ENCODE assay signal across 16 mouse cellular contexts in the genomic region with DNA sequence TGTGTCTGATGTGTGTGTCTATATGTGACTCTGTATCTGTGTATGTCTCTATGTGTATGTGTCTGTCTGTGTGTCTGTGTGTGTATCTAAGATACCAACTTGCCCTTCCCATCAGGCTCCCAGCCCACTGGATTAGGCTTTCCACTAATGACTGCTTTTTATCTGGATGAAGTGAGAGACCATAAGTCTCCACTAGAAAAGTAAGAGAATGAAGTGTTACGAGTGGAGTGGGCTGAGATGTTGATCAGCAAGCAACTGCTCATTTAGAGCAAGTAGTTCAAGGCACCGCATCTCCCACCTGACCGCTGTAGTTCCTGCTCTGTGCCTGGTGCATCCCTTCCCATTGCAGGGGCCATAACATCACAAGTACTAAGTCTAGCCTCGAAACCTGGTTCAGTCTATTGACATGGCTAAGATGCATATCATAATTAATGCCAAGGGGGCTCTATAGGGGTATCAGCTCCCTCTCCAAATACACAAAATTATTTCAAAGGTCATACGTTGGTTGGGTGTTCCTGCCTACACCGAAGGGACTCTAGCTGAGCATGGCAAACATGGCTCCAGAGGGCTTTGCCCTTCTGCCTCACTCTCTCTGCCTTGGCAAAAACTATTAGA.
"Had no signal": no experiment of that assay in that cellular context is flagged by ENCODE, and none has a peak within 500 bp of the region (broad histone marks: within the 10 kb centered on the region; RNA-seq: fewer than 3 reads in every experiment).

No protein-coding gene starts in this region.

- H3K4me2 ChIP-seq: lung, embryonic 15.5 days; midbrain, embryonic 12.5 days; neural tube, embryonic 12.5 days; stomach, embryonic 15.5 days had no signal

- H3K27ac ChIP-seq: liver, embryonic 14.5 days; lung, embryonic 15.5 days; macrophage; midbrain, embryonic 12.5 days; neural tube, embryonic 12.5 days; stomach, embryonic 15.5 days; stomach, postnatal 0 days had no signal

- H3K4me3 ChIP-seq: lung, embryonic 15.5 days; megakaryocyte, embryonic 14.5 days; midbrain, embryonic 12.5 days; neural tube, embryonic 12.5 days; stomach, embryonic 15.5 days had no signal

- DNase-seq: lung, adult 2 months; lung, postnatal 14 days; lung, postnatal 36 days; midbrain, embryonic 14.5 days; right cerebral cortex, postnatal 14 days; thymus, adult 2 months; thymus, postnatal 25 days had no signal

- H3K36me3 ChIP-seq: lung, embryonic 15.5 days; midbrain, embryonic 12.5 days; neural tube, embryonic 12.5 days; stomach, embryonic 15.5 days had no signal

- H3K27me3 ChIP-seq: lung, embryonic 15.5 days; midbrain, embryonic 12.5 days; neural tube, embryonic 12.5 days; stomach, embryonic 15.5 days had no signal

- H3K9ac ChIP-seq: liver, embryonic 14.5 days; lung, embryonic 15.5 days; midbrain, embryonic 12.5 days; neural tube, embryonic 12.5 days; stomach, embryonic 15.5 days had no signal

- H3K4me1 ChIP-seq: lung, embryonic 15.5 days; megakaryocyte, embryonic 14.5 days; midbrain, embryonic 12.5 days; neural tube, embryonic 12.5 days; stomach, embryonic 15.5 days had no signal

- ATAC-seq: lung, postnatal 0 days had no signal

- H3K9me3 ChIP-seq: lung, embryonic 15.5 days; midbrain, embryonic 12.5 days; neural tube, embryonic 12.5 days; stomach, embryonic 15.5 days had no signal
